Mouse (Mus musculus): ENCODE results near the gene Arpp21. TPM values are rescaled to one million over a fixed set of nuclear protein-coding genes. Genes with fewer than 3 reads are reported as not detected.

Gene Arpp21
- polyA plus RNA-seq (2014; fragmentation: Nextera tagmentation; extraction: Ambion mirVana), result 8.2 TPM in 2 replicates

DNA sequence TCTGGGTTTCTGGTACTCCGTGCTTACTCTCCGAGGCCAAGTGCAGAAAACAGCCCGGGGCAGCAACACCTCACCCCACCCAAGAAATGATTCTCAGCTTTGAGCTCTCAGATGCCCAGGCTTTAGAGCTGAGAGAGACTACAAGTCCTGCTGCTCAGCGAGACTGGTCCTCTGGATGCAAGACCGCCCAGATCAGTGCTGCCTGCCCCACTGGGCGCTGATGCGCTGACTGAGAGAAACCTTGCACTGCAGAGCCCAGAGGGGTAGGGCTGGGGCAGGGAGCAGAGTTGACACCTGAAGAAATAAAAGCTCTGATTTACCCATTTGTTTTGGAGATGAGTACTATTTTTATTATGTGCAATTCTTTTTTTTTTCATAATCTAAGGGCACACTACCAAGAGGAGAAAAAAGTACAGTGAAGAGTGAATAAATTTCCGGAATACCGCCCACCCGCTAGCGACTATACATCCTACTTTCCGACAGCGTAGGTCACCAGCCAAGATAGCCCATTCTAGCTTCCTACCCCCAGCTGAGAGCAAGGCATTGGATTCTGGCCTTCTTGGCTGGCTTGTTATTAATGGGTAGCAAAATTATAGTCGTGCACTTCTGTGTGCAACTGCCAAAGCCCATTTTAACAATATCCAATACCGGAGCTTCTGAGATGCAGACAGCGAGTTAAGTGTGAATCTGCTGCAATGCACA, at the start of gene Arpp21:
Gene Arpp21 (minus strand): TSS at position 243 of the 702 bp plus-strand sequence.
- H3K9me3 ChIP-seq (ENCODE audit: control insufficient read depth, low read length), result no peaks in the 10 kb centered on the region
- 0 out of 2 replicates have a peak within 1 kb of the TSS, but pooled peaks have one; percentile 8 for H3K27ac ChIP-seq (ENCODE audit: low read depth, low read length)
- H3K4me3 ChIP-seq (ENCODE audit: low read depth, low read length), result peak within 1 kb of the TSS; percentile 53
- H3K4me1 ChIP-seq (ENCODE audit: control insufficient read depth, insufficient read depth, low read length), result peaks cover 5% of the 10 kb centered on the region; the same call in 1 of the 2 replicates
- H3K4me2 ChIP-seq (ENCODE audit: low read depth), result peak within 1 kb of the TSS; percentile 97
- H3K36me3 ChIP-seq (ENCODE audit: control insufficient read depth, insufficient read depth, low read length), result no peaks in the 10 kb centered on the region
- ATAC-seq (ENCODE audit: insufficient read depth, low FRiP score, low TSS enrichment), result peak; percentile 60
- 16% methylated on average over 16 of the region's 16 CpGs for WGBS
- peak; percentile 17 for DNase-seq (ENCODE audit: low spot score)
- peak within 1 kb of the TSS; percentile 60 for H3K9ac ChIP-seq (ENCODE audit: low read length)
- peaks cover 28% of the 10 kb centered on the region for H3K27me3 ChIP-seq (ENCODE audit: control insufficient read depth, insufficient read depth, low read length)

DNA sequence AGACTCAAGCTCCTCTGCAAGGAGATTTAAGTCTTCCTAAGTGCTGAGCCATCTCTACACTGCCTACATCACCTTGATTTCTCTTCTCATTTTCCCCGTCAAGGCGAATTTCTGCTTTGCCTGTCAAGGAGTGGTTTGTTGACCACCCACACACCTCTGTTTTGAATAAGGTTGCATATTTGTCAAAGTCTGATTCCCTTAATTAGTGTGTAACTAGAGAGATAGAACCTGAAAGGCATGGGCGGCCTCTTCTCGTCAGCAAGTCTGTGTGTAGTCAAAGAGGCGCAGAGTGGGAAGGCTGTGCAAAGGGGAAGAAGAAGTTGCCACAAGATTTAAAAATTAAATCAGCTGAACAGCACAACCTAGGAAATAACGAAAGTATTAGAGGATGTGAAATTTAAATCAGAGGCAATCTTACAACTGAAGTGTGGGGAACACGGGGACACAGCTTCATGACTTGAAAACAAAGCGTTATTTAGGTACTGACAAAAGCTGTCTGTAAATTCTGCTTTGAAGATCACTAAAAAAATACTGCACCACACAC, 36.8 kb upstream of the Arpp21 start:
- no peaks in the 10 kb centered on the region for H3K9me3 ChIP-seq (ENCODE audit: control insufficient read depth, low read length)
- 89% methylated on average over 8 of the region's 8 CpGs for WGBS
- DNase-seq (ENCODE audit: low spot score), result no peak
- no peaks in the 10 kb centered on the region for H3K27me3 ChIP-seq (ENCODE audit: control insufficient read depth, insufficient read depth, low read length)
- H3K36me3 ChIP-seq (ENCODE audit: control insufficient read depth, insufficient read depth, low read length), result no peaks in the 10 kb centered on the region
- H3K27ac ChIP-seq (ENCODE audit: low read depth, low read length), result no peak overlapping the region
- no peaks in the 10 kb centered on the region for H3K4me1 ChIP-seq (ENCODE audit: control insufficient read depth, insufficient read depth, low read length)
- H3K9ac ChIP-seq (ENCODE audit: low read length), result no peak overlapping the region
- ATAC-seq (ENCODE audit: insufficient read depth, low FRiP score, low TSS enrichment), result no peak
- no peak overlapping the region for H3K4me2 ChIP-seq (ENCODE audit: low read depth)
- H3K4me3 ChIP-seq (ENCODE audit: low read depth, low read length), result no peak overlapping the region

DNA sequence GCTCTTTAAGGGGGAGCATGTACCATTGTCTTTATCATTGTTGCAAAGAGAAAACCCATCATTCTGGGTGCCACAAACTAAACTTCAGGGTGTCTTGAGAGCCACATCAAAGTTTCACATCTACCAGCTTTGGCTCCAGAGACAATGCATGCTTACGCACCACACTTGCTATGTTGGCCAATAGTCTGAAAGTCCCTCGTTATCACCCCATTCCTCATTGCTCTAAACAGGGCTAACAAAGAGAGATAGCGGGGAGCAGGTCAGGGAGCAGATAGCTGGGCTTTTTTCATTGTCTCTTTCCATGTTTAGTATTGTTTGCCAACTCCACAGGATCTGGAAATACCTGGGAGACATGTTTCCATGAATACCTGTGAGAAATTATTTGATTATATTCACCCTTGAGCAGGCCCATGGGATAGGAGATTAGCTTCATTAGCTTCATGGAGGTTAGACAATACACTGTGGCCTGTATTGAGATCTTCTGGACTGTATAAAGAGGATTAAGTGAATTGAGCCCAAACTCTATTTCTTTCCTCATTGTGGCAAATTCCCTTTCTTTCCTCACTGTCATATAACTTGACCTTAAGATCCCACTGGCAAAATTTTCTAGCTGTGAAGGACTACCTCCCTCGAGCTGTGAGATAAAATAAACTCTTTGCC, 29.4 kb upstream of the Arpp21 start:
- H3K9me3 ChIP-seq (ENCODE audit: control insufficient read depth, low read length), result no peaks in the 10 kb centered on the region
- no peaks in the 10 kb centered on the region for H3K27me3 ChIP-seq (ENCODE audit: control insufficient read depth, insufficient read depth, low read length)
- DNase-seq (ENCODE audit: low spot score) (no peak), ATAC-seq (ENCODE audit: insufficient read depth, low FRiP score, low TSS enrichment) (no peak)
- H3K9ac ChIP-seq (ENCODE audit: low read length), result no peak overlapping the region
- H3K36me3 ChIP-seq (ENCODE audit: control insufficient read depth, insufficient read depth, low read length), result no peaks in the 10 kb centered on the region
- H3K27ac ChIP-seq (ENCODE audit: low read depth, low read length), result no peak overlapping the region
- 84% methylated on average over 4 of the region's 4 CpGs for WGBS
- H3K4me2 ChIP-seq (ENCODE audit: low read depth), result no peak overlapping the region
- H3K4me3 ChIP-seq (ENCODE audit: low read depth, low read length), result no peak overlapping the region
- H3K4me1 ChIP-seq (ENCODE audit: control insufficient read depth, insufficient read depth, low read length), result no peaks in the 10 kb centered on the region

DNA sequence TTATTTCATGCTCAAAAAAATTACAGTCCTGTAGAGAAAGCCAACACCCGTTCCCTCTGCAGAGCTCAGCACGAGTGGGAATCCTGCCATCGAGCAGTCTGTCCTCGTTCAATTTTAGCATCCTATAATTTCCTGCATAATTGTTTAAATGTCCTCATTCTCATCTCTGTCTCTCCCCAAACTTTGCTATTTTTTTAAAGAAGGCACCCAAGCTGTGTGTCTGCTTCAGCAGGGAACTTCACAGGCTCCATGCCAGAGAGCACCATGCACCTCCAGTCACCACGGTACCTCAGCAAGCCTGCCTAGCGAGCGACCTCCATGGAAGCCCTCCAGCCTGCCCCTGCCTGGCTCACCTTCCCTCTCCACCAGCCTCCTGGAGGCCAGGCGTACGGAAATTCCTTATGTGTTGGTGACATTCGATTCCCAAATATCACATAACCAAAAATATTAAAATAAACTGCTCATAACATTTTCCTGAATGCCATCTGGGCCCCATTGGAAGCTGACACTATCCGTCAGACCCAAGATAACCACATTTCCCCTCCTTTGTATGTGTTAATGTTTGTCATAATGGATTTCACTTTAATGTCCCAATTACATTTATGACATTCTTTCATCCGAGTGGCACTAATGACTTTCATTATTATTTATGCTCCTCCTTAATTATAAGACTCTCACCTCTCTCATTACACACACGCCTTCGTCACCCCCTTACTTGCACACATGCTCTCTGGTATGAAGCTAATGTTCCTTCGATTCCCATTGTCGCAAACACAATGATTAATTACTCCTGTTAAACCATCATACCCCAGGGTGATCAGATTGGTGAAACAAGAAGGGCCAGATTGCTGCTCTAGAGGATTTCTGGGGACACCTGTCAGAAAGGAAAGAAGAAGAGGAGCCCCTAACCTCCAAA, 26.5 kb upstream of the Arpp21 start:
- no peak overlapping the region for H3K9ac ChIP-seq (ENCODE audit: low read length)
- 83% methylated on average over 16 of the region's 16 CpGs for WGBS
- H3K36me3 ChIP-seq (ENCODE audit: control insufficient read depth, insufficient read depth, low read length), result no peaks in the 10 kb centered on the region
- no peaks in the 10 kb centered on the region for H3K27me3 ChIP-seq (ENCODE audit: control insufficient read depth, insufficient read depth, low read length)
- no peak for DNase-seq (ENCODE audit: low spot score)
- no peak overlapping the region for H3K4me3 ChIP-seq (ENCODE audit: low read depth, low read length)
- ATAC-seq (ENCODE audit: insufficient read depth, low FRiP score, low TSS enrichment), result no peak
- no peak overlapping the region for H3K4me2 ChIP-seq (ENCODE audit: low read depth)
- no peak overlapping the region for H3K27ac ChIP-seq (ENCODE audit: low read depth, low read length)
- no peaks in the 10 kb centered on the region for H3K4me1 ChIP-seq (ENCODE audit: control insufficient read depth, insufficient read depth, low read length)
- H3K9me3 ChIP-seq (ENCODE audit: control insufficient read depth, low read length), result no peaks in the 10 kb centered on the region

DNA sequence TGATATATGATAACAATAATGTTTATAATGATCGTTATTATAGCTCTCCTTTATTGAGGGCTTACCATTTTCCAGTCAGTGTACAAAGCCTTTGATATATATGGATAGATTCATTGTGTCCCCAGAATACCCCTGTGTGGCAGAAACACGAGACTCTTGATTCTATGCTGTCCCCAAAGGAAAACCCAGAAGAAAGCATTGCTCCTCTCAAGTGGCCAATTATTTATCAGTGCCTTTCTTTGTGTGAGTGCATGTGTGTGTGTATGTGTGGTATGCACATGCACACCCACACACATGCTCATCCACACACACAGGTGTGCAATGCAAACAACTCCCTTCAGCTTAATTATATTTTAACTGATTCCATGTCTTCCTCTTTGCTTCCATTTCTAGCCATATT, 25.8 kb upstream of the Arpp21 start:
- WGBS, result 66% methylated on average over 2 of the region's 2 CpGs
- no peak for DNase-seq (ENCODE audit: low spot score)
- H3K27ac ChIP-seq (ENCODE audit: low read depth, low read length), result no peak overlapping the region
- H3K9me3 ChIP-seq (ENCODE audit: control insufficient read depth, low read length), result no peaks in the 10 kb centered on the region
- no peak overlapping the region for H3K4me2 ChIP-seq (ENCODE audit: low read depth)
- no peaks in the 10 kb centered on the region for H3K36me3 ChIP-seq (ENCODE audit: control insufficient read depth, insufficient read depth, low read length)
- ATAC-seq (ENCODE audit: insufficient read depth, low FRiP score, low TSS enrichment), result no peak
- H3K9ac ChIP-seq (ENCODE audit: low read length), result no peak overlapping the region
- no peak overlapping the region for H3K4me3 ChIP-seq (ENCODE audit: low read depth, low read length)
- H3K27me3 ChIP-seq (ENCODE audit: control insufficient read depth, insufficient read depth, low read length), result no peaks in the 10 kb centered on the region
- no peaks in the 10 kb centered on the region for H3K4me1 ChIP-seq (ENCODE audit: control insufficient read depth, insufficient read depth, low read length)

DNA sequence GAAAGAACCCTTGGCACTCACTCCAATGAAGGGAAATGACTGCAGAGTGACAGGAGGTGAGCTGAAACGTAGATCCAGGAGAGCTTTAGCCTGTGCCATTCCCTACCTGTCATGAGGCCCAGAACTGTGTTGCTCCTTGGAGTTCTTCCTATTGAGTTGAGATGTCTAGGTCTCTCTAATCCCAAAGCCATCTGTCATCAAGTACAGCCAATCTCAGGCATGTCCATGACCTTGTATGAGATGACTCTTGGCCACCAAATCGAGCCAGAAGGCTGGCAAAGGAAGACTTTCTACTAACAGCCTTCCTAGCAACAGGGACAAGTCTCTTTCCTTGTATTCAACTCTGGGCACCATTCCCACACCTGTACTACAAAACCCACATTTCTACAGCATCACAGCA, 25.0 kb upstream of the Arpp21 start:
- Histone ChIP-seq H3K4me2 (ENCODE audit: low read depth) (no peak overlapping the region), H3K27ac (ENCODE audit: low read depth, low read length) (no peak overlapping the region), H3K4me1 (ENCODE audit: control insufficient read depth, insufficient read depth, low read length) (no peaks in the 10 kb centered on the region), H3K9ac (ENCODE audit: low read length) (no peak overlapping the region), H3K36me3 (ENCODE audit: control insufficient read depth, insufficient read depth, low read length) (no peaks in the 10 kb centered on the region), H3K27me3 (ENCODE audit: control insufficient read depth, insufficient read depth, low read length) (no peaks in the 10 kb centered on the region), H3K9me3 (ENCODE audit: control insufficient read depth, low read length) (no peaks in the 10 kb centered on the region), H3K4me3 (ENCODE audit: low read depth, low read length) (no peak overlapping the region)
- DNase-seq (ENCODE audit: low spot score) (no peak), ATAC-seq (ENCODE audit: insufficient read depth, low FRiP score, low TSS enrichment) (no peak)
- WGBS, result 60% methylated on average over 2 of the region's 2 CpGs

DNA sequence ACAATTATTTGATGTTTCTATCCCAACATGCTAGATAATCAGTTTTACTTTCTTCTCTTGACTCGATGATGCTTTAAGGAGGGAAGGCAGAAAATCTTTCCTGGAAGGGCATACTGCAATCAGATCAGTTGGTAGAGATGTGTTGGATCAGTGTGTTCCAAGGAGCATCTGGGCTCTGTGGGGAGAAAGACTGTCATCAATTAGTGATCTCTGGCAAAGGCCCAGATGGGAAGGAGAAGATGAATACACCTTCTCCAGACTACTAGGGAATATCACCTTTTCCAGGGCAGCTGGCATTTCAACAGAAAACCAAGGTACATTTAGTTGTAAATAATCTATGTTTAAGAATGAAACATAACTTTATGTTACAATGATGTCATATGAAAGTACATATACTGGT, 22.8 kb upstream of the Arpp21 start:
- H3K27me3 ChIP-seq (ENCODE audit: control insufficient read depth, insufficient read depth, low read length), result no peaks in the 10 kb centered on the region
- H3K36me3 ChIP-seq (ENCODE audit: control insufficient read depth, insufficient read depth, low read length), result no peaks in the 10 kb centered on the region
- 91% methylated on average over 1 of the region's 1 CpGs for whole genome bisulfite sequencing
- no peak overlapping the region for H3K4me3 ChIP-seq (ENCODE audit: low read depth, low read length)
- H3K4me1 ChIP-seq (ENCODE audit: control insufficient read depth, insufficient read depth, low read length), result no peaks in the 10 kb centered on the region
- ATAC-seq (ENCODE audit: insufficient read depth, low FRiP score, low TSS enrichment) (no peak), DNase-seq (ENCODE audit: low spot score) (no peak)
- H3K4me2 ChIP-seq (ENCODE audit: low read depth), result no peak overlapping the region
- H3K27ac ChIP-seq (ENCODE audit: low read depth, low read length), result no peak overlapping the region
- no peaks in the 10 kb centered on the region for H3K9me3 ChIP-seq (ENCODE audit: control insufficient read depth, low read length)
- H3K9ac ChIP-seq (ENCODE audit: low read length), result no peak overlapping the region

DNA sequence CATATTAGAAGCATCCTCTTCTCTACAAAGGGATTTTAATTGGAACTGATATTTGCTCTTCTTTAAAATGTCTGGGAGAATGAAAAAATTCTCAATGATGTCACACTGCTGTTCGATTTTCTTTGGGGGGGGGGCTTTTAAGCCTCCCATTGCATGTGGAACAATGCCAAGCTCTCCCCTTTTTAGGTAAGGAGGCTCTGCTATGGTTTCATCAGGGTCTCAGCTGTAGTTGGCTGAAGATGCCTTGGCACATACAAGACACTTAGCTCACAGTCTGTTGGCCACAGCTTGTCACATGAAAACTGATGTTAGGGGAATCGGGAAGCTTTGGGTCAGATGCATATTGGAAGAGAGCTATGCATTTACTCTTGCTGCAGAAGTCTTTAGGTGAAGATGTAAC, 20.2 kb upstream of the Arpp21 start:
- no peaks in the 10 kb centered on the region for H3K4me1 ChIP-seq (ENCODE audit: control insufficient read depth, insufficient read depth, low read length)
- H3K4me2 ChIP-seq (ENCODE audit: low read depth), result no peak overlapping the region
- H3K9ac ChIP-seq (ENCODE audit: low read length), result no peak overlapping the region
- no peaks in the 10 kb centered on the region for H3K9me3 ChIP-seq (ENCODE audit: control insufficient read depth, low read length)
- H3K27me3 ChIP-seq (ENCODE audit: control insufficient read depth, insufficient read depth, low read length), result no peaks in the 10 kb centered on the region
- no peak for DNase-seq (ENCODE audit: low spot score)
- no peaks in the 10 kb centered on the region for H3K36me3 ChIP-seq (ENCODE audit: control insufficient read depth, insufficient read depth, low read length)
- no peak overlapping the region for H3K27ac ChIP-seq (ENCODE audit: low read depth, low read length)
- 76% methylated on average over 2 of the region's 2 CpGs for WGBS
- H3K4me3 ChIP-seq (ENCODE audit: low read depth, low read length), result no peak overlapping the region
- ATAC-seq (ENCODE audit: insufficient read depth, low FRiP score, low TSS enrichment), result no peak

Measured in neural tube, embryonic 11.5 days (tissue).